Mouse (Mus musculus): ENCODE data around the gene Pimreg.

The Pimreg gene

GRCm38 (mm10) chr11:72066330-72066729 is 24.5 kb downstream of the Pimreg start:
- no peak for DNase-seq (ENCODE audit: low read depth)

GRCm38 (mm10) chr11:72067326-72067725 is 25.5 kb downstream of the Pimreg start:
- DNase-seq (ENCODE audit: low read depth): no peak

- DNase-seq (ENCODE audit: low read depth): no peak
Observed at GRCm38 (mm10) chr11:72068026-72068425, 26.2 kb downstream of the Pimreg start.

- DNase-seq (ENCODE audit: low read depth): no peak
Observed at GRCm38 (mm10) chr11:72070733-72071132, 28.9 kb downstream of the Pimreg start.

GRCm38 (mm10) chr11:72072331-72072905 is 30.6 kb downstream of the Pimreg start:
- no peak for DNase-seq (ENCODE audit: low read depth)

- DNase-seq (ENCODE audit: low read depth): no peak
Observed at GRCm38 (mm10) chr11:72074230-72074629, 32.4 kb downstream of the Pimreg start.

GRCm38 (mm10) chr11:72078056-72078455 is 36.2 kb downstream of the Pimreg start:
- DNase-seq (ENCODE audit: low read depth): no peak

- no peak for DNase-seq (ENCODE audit: low read depth)
Observed at GRCm38 (mm10) chr11:72078647-72079046, 36.8 kb downstream of the Pimreg start.

- no peak for DNase-seq (ENCODE audit: low read depth)
Observed at GRCm38 (mm10) chr11:72080461-72080860, 38.6 kb downstream of the Pimreg start.

- DNase-seq (ENCODE audit: low read depth): no peak
Observed at GRCm38 (mm10) chr11:72082601-72083000, 40.8 kb downstream of the Pimreg start.

GRCm38 (mm10) chr11:72084337-72084736 is 42.5 kb downstream of the Pimreg start:
- no peak for DNase-seq (ENCODE audit: low read depth)

GRCm38 (mm10) chr11:72086251-72087046 is 44.6 kb downstream of the Pimreg start:
- no peak for DNase-seq (ENCODE audit: low read depth)

GRCm38 (mm10) chr11:72092390-72092789 is 50.6 kb downstream of the Pimreg start:
- no peak for DNase-seq (ENCODE audit: low read depth)

- DNase-seq (ENCODE audit: low read depth): no peak
Observed at GRCm38 (mm10) chr11:72094442-72094841, 52.6 kb downstream of the Pimreg start.

GRCm38 (mm10) chr11:72095994-72096393 is 54.2 kb downstream of the Pimreg start:
- DNase-seq (ENCODE audit: low read depth): no peak

All from c-Kit-positive CD71-negative TER-119-negative erythroid progenitor cells, embryonic 14.5 days (primary cell).